Mouse (Mus musculus) midbrain, embryonic 11.5 days (tissue): ENCODE measurements around the gene Aspn. TPM values are rescaled to one million over a fixed set of nuclear protein-coding genes. Genes with fewer than 3 reads are reported as not detected.

ENCODE experiments used
- ATAC-seq: fragments of 200-750 bp; cut with Nextera tagmentation; 2 replicates; pipeline ENCODE4 v1.8.0; 2017; ENCODE audit warnings: moderate TSS enrichment, moderate library complexity; ENCODE audit not compliant: low FRiP score
- DNase-seq: peaks from one replicate; pipeline ENCODE4 v3.0.0; 2015; ENCODE audit warnings: low spot score; ENCODE audit errors: missing footprints
- H3K27ac ChIP-seq: fragments of 300-500 bp; sonication (generic); 2 replicates; pipeline ENCODE4 v1.5.1; 2014; ENCODE audit warnings: low read depth, low read length
- H3K27me3 ChIP-seq: fragments of 300-500 bp; sonication (generic); 2 replicates; pipeline ENCODE4 v1.6.1; 2014; ENCODE audit warnings: mild to moderate bottlenecking, low read length, moderate library complexity, mixed read lengths; ENCODE audit not compliant: control insufficient read depth, insufficient read depth
- H3K36me3 ChIP-seq: fragments of 300-500 bp; sonication (generic); 2 replicates; pipeline ENCODE4 v1.6.1; 2014; ENCODE audit warnings: mild to moderate bottlenecking, low read length, moderate library complexity, mixed read lengths; ENCODE audit not compliant: control insufficient read depth, insufficient read depth
- H3K4me1 ChIP-seq: fragments of 300-500 bp; sonication (generic); 2 replicates; pipeline ENCODE4 v1.6.1; 2014; ENCODE audit warnings: low read length; ENCODE audit not compliant: control insufficient read depth, insufficient read depth
- H3K4me2 ChIP-seq: fragments of 300-500 bp; sonication (generic); 2 replicates; pipeline ENCODE4 v1.6.1; 2014; ENCODE audit warnings: mild to moderate bottlenecking, moderate library complexity
- H3K4me3 ChIP-seq: fragments of 300-500 bp; sonication (generic); 2 replicates; pipeline ENCODE4 v1.5.1; 2014; ENCODE audit warnings: low read depth, low read length
- H3K9ac ChIP-seq: fragments of 300-500 bp; sonication (generic); 2 replicates; pipeline ENCODE4 v1.6.1; 2014; ENCODE audit warnings: low read length
- H3K9me3 ChIP-seq: fragments of 300-500 bp; sonication (generic); 2 replicates; pipeline ENCODE4 v1.6.1; 2016; ENCODE audit warnings: low read length; ENCODE audit not compliant: control insufficient read depth
- WGBS: fragments of 180-500 bp; shearing (Covaris S2); extraction: QIAGEN DNeasy Blood & Tissue Kit; methylation state at CpG from one replicate; pipeline ENCODE4 v1.1.7; 2014; 5-methylcytosine and 5-hydroxymethylcytosine counted together
- polyA plus RNA-seq: library from polyadenylated mRNA; unstranded; fragments of >200 nt; fragmentation: Nextera tagmentation; extraction: Ambion mirVana; gene quantifications from 2 replicates; pipeline ENCODE4 v1.2.1, GENCODE M21; 2014

Aspn gene
- polyA plus RNA-seq: 0.05 and 0.66 TPM in 2 replicates

DNA sequence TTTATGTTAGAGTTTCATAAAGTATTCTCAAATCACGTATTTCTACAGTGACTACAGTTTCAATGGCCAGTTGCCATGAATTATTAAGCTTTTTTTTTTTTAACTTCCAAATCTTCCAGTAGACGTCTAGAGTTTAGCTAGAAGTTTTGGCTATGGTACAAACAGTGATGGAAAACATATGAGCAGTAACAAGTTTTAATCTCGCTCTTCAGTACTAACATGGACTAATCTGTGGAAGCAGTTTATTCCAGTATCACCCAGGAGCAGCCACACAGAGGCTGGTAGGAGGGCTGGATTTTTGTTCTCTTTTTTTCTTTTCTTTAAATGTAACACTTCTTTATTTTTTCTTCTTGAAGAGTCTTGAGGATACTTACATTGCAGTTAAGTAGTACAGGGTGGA lies at the start of gene Aspn:
Aspn (plus strand) TSS at position 165 of the 400 bp plus-strand sequence.
- no peaks in the 10 kb centered on the region for H3K27me3 ChIP-seq
- H3K4me3 ChIP-seq: no peak within 1 kb of the TSS
- ATAC-seq: no peak
- H3K4me2 ChIP-seq: no peak within 1 kb of the TSS
- no peaks in the 10 kb centered on the region for H3K36me3 ChIP-seq
- DNase-seq: no peak
- 82% methylated on average over 3 of the region's 3 CpGs for WGBS
- H3K9me3 ChIP-seq: no peaks in the 10 kb centered on the region
- no peak within 1 kb of the TSS for H3K27ac ChIP-seq
- H3K9ac ChIP-seq: no peak within 1 kb of the TSS
- no peaks in the 10 kb centered on the region for H3K4me1 ChIP-seq

- 36% methylated on average over 4 of the region's 4 CpGs for WGBS
- no peak within 1 kb of the TSS for H3K4me2 ChIP-seq
- no peak within 1 kb of the TSS for H3K27ac ChIP-seq
- no peaks in the 10 kb centered on the region for H3K9me3 ChIP-seq
- DNase-seq (no peak), ATAC-seq (no peak)
- no peak within 1 kb of the TSS for H3K9ac ChIP-seq
- no peak within 1 kb of the TSS for H3K4me3 ChIP-seq
- H3K27me3 ChIP-seq: no peaks in the 10 kb centered on the region
- H3K36me3 ChIP-seq: no peaks in the 10 kb centered on the region
- peaks cover 4% of the 10 kb centered on the region for H3K4me1 ChIP-seq
These were observed 39.7 kb upstream of the Aspn start, which contains the start of gene Ecm2 for GRCm38 (mm10) chr13:49504510-49504909. Gene Ecm2, plus strand, starts transcription at chr13:49504810.

DNA sequence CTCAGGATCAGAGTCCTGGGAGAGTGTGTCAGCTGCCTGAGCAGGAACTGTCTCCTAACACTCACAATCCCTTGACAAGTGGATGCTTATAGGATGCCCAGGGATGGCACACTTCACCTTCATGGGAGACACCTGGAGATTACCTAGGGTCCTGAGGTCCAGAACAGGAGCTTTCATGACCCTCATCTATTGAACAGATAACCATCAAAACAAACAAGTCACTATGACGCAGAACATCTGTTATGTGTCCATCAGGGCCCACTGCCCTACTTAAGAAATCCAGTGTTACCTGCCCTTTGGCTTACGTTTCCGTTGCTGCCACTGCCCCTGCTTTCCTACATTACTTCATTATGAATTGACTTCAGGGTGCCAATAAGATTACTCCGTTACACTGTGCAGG lies 38.5 kb upstream of the Aspn start:
- Histone ChIP-seq H3K4me2 (no peak overlapping the region), H3K36me3 (no peaks in the 10 kb centered on the region), H3K27ac (no peak overlapping the region), H3K27me3 (no peaks in the 10 kb centered on the region), H3K9ac (no peak overlapping the region), H3K9me3 (no peaks in the 10 kb centered on the region), H3K4me1 (peaks cover 4% of the 10 kb centered on the region), H3K4me3 (no peak overlapping the region)
- ATAC-seq (no peak), DNase-seq (no peak)
- 85% methylated on average over 4 of the region's 4 CpGs for WGBS

DNA sequence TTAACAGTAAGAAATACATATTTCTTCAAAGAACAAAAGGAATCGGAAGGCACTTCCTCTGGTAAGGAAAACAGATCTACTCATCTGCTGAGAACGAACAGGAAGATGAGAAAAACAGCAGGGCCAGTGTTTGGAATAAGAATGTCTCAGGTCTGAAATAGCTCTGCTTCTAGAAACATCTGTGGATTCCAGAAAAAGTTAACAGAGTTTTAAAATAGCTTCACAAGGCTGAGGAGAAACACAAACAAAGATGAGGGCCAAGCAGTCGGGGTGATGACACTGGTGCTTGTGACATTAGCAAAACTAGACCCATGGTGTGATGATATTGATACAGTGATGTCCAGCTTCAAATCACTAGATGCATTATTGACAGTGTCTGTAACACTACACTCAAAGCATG lies 37.1 kb upstream of the Aspn start:
- no peak overlapping the region for H3K27ac ChIP-seq
- WGBS: 81% methylated on average over 3 of the region's 3 CpGs
- DNase-seq (no peak), ATAC-seq (no peak)
- peaks cover 4% of the 10 kb centered on the region for H3K4me1 ChIP-seq
- no peaks in the 10 kb centered on the region for H3K9me3 ChIP-seq
- no peak overlapping the region for H3K4me2 ChIP-seq
- H3K36me3 ChIP-seq: no peaks in the 10 kb centered on the region
- no peaks in the 10 kb centered on the region for H3K27me3 ChIP-seq
- H3K9ac ChIP-seq: no peak overlapping the region
- no peak overlapping the region for H3K4me3 ChIP-seq

DNA sequence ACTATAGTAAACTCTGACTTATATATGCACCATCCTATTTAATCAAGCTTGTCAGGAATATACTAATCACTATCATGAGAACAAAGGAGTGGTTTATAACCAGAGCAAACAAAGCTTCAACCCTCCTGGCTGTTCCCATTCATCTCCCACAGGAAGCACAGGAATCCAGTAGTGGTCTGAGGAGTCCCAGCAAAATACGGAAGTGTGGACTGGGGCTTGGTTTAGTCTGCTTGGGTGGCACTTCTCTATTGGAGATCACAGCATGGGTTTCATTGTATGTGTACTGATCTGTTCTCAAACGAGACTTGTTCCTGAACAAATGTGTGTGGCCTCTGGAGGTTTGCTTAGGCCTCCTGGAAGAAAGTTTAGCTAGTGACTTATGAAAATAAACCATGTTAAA lies 25.5 kb upstream of the Aspn start:
- 34% methylated on average over 2 of the region's 2 CpGs for WGBS
- no peak overlapping the region for H3K27ac ChIP-seq
- no peak for ATAC-seq

GRCm38 (mm10) chr13:49526235-49526634 lies 18.0 kb upstream of the Aspn start:
- no peaks in the 10 kb centered on the region for H3K9me3 ChIP-seq
- no peaks in the 10 kb centered on the region for H3K4me1 ChIP-seq
- H3K36me3 ChIP-seq: no peaks in the 10 kb centered on the region
- no peak overlapping the region for H3K9ac ChIP-seq
- H3K4me3 ChIP-seq: no peak overlapping the region
- H3K27ac ChIP-seq: no peak overlapping the region
- H3K4me2 ChIP-seq: no peak overlapping the region
- DNase-seq (no peak), ATAC-seq (no peak)
- WGBS: 89% methylated on average over 2 of the region's 2 CpGs
- no peaks in the 10 kb centered on the region for H3K27me3 ChIP-seq

More for the DNA sequence above, 25.5 kb upstream of the Aspn start:
- H3K36me3 ChIP-seq: no peaks in the 10 kb centered on the region
- H3K4me2 ChIP-seq: no peak overlapping the region
- H3K27me3 ChIP-seq: no peaks in the 10 kb centered on the region
- H3K4me3 ChIP-seq: no peak overlapping the region
- H3K9me3 ChIP-seq: no peaks in the 10 kb centered on the region
- no peaks in the 10 kb centered on the region for H3K4me1 ChIP-seq
- no peak overlapping the region for H3K9ac ChIP-seq
- no peak for DNase-seq

DNA sequence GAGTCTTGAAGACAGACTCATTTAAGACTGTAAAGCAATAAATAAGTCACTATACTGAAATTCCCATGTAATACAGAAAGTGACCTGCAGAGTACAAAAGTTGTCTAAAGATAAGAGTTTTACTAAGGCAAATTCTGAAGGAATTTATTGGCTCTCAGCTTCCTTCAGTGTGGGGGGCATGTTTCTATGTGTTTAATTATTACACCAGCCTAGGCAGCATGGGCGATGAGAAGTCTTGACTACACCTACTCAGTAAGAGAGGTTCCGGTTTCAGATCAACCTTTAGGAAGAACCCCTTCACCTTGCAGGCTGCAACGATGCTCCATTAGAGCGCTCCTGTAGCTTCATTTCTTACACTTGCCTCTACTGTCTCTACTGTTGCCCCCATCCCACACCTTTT lies 13.6 kb upstream of the Aspn start:
- DNase-seq (no peak), ATAC-seq (no peak)
- Histone ChIP-seq H3K36me3 (no peaks in the 10 kb centered on the region), H3K4me2 (no peak overlapping the region), H3K27ac (no peak overlapping the region), H3K9me3 (no peaks in the 10 kb centered on the region), H3K27me3 (no peaks in the 10 kb centered on the region), H3K4me3 (no peak overlapping the region), H3K4me1 (no peaks in the 10 kb centered on the region), H3K9ac (no peak overlapping the region)
- 100% methylated on average over 4 of the region's 4 CpGs for WGBS

DNA sequence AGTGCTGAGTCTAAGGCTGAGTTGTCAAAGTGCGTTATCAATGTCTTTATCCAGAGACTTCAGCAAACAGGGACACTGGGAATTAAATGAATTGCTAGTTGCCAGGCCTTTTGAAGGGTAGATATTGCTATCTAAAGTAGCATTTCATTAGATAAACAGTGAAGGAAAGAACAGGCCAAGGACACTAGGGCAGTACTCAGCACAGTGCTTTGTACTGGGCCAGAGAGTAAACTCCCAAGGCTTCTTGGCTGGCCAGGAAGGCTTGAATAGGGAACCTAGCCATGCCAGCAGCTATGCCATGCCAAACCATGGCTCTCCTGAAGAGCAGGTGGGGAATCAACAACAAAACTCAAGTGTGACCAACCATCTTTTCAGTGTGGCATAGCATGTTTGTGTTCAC lies 7.3 kb upstream of the Aspn start:
- Histone ChIP-seq H3K4me2 (no peak overlapping the region), H3K36me3 (no peaks in the 10 kb centered on the region), H3K27ac (no peak overlapping the region), H3K27me3 (no peaks in the 10 kb centered on the region), H3K4me3 (no peak overlapping the region), H3K9ac (no peak overlapping the region), H3K4me1 (no peaks in the 10 kb centered on the region), H3K9me3 (no peaks in the 10 kb centered on the region)
- DNase-seq (no peak), ATAC-seq (no peak)
- WGBS: 98% methylated on average over 1 of the region's 1 CpGs

- Histone ChIP-seq H3K27ac (no peak overlapping the region), H3K27me3 (no peaks in the 10 kb centered on the region), H3K36me3 (no peaks in the 10 kb centered on the region), H3K9ac (no peak overlapping the region), H3K4me1 (no peaks in the 10 kb centered on the region), H3K4me3 (no peak overlapping the region), H3K9me3 (no peaks in the 10 kb centered on the region), H3K4me2 (no peak overlapping the region)
- DNase-seq (no peak), ATAC-seq (no peak)
- 76% methylated on average over 1 of the region's 1 CpGs for WGBS
These were observed 5.5 kb upstream of the Aspn start for GRCm38 (mm10) chr13:49538693-49539092.

DNA sequence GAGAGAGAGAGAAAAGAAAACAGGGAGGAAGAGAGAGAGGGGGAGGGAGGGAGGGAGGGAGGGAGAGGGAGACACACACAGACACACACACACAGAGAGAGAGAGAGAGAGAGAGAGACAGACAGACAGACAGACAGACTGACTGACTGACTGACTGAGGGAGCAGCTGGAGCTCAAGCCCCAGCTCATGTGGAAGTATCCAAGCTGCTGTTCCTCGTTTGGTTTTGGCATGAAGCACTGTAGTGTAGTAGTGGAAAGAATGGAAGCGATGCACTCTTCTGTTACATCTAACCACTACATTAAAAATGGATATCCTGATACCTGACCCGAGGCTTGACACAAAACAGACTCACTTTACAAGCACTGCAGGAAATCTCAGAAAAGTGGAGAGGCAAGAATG lies 1.4 kb downstream of the Aspn start:
- no peak overlapping the region for H3K9ac ChIP-seq
- 58% methylated on average over 3 of the region's 3 CpGs for WGBS
- no peak overlapping the region for H3K27ac ChIP-seq

More for the DNA sequence above, 1.4 kb downstream of the Aspn start:
- H3K9me3 ChIP-seq: no peaks in the 10 kb centered on the region
- no peaks in the 10 kb centered on the region for H3K27me3 ChIP-seq
- H3K4me2 ChIP-seq: no peak overlapping the region
- H3K36me3 ChIP-seq: no peaks in the 10 kb centered on the region
- H3K4me1 ChIP-seq: no peaks in the 10 kb centered on the region
- no peak overlapping the region for H3K4me3 ChIP-seq
- ATAC-seq (no peak), DNase-seq (no peak)
